Mouse (Mus musculus): ENCODE measurements around the gene Dedd2.

Gene Dedd2

GRCm38 (mm10) chr7:25218705-25219415 lies 1.6 kb downstream of the Dedd2 start:
- peak; percentile 84 for DNase-seq

- DNase-seq = no peak
Measured at GRCm38 (mm10) chr7:25217653-25218395, 2.6 kb downstream of the Dedd2 start.

GRCm38 (mm10) chr7:25214172-25214571 lies 6.2 kb downstream of the Dedd2 start:
- DNase-seq = no peak

- DNase-seq = no peak
Measured at GRCm38 (mm10) chr7:25213099-25213498, 7.3 kb downstream of the Dedd2 start.

- DNase-seq = no peak
Measured at GRCm38 (mm10) chr7:25210482-25210881, 9.9 kb downstream of the Dedd2 start.

- DNase-seq = no peak
Measured at GRCm38 (mm10) chr7:25209161-25209622, 11.2 kb downstream of the Dedd2 start.

GRCm38 (mm10) chr7:25206094-25206830 lies 14.2 kb downstream of the Dedd2 start:
- no peak for DNase-seq

- DNase-seq = no peak
Measured at GRCm38 (mm10) chr7:25205355-25206093, 14.9 kb downstream of the Dedd2 start.

- no peak for DNase-seq
Measured at GRCm38 (mm10) chr7:25203624-25204023, 16.8 kb downstream of the Dedd2 start.

GRCm38 (mm10) chr7:25197384-25198018 lies 22.9 kb downstream of the Dedd2 start:
- DNase-seq = no peak

- DNase-seq = no peak
Measured at GRCm38 (mm10) chr7:25196107-25196506, 24.3 kb downstream of the Dedd2 start.

- DNase-seq = no peak
Measured at GRCm38 (mm10) chr7:25195148-25195547, 25.3 kb downstream of the Dedd2 start.

GRCm38 (mm10) chr7:25192110-25192509 lies 28.3 kb downstream of the Dedd2 start:
- DNase-seq = no peak

GRCm38 (mm10) chr7:25190806-25191205 lies 29.6 kb downstream of the Dedd2 start:
- no peak for DNase-seq

- DNase-seq = peak; percentile 92
Measured at GRCm38 (mm10) chr7:25187662-25188650, 32.5 kb downstream of the Dedd2 start.

- no peak for DNase-seq
Measured at GRCm38 (mm10) chr7:25184091-25184490, 36.3 kb downstream of the Dedd2 start.

- peak; percentile 44 for DNase-seq
Measured at GRCm38 (mm10) chr7:25181814-25182213, 38.6 kb downstream of the Dedd2 start.

GRCm38 (mm10) chr7:25181331-25181790 lies 39.1 kb downstream of the Dedd2 start:
- peak; percentile 75 for DNase-seq

GRCm38 (mm10) chr7:25180512-25180911 lies 39.9 kb downstream of the Dedd2 start:
- DNase-seq = no peak

GRCm38 (mm10) chr7:25179606-25180161 lies 40.7 kb downstream of the Dedd2 start, which contains the start of gene Pou2f2:
Pou2f2 (minus strand) TSS chr7:25179726.
- DNase-seq = peak; percentile 92
